Mouse (Mus musculus) right cerebral cortex, postnatal 10 days (tissue): ENCODE results near the gene Ptpn11.
A peak's percentile ranks its signal among the peaks of the same experiment; 100 is the strongest.

Experiments used
- DNase-seq, 2 experiments: peaks; one replicate each; pipeline ENCODE4 v3.0.0; 2021; ENCODE audit warnings: low spot score in 2 of 2

Gene Ptpn11

GRCm38 (mm10) chr5:121179077-121179857, 11.9 kb downstream of the Ptpn11 start:
- DNase-seq, result no peak

GRCm38 (mm10) chr5:121172835-121173234, 18.4 kb downstream of the Ptpn11 start:
- DNase-seq, result no peak

GRCm38 (mm10) chr5:121169588-121169987, 21.6 kb downstream of the Ptpn11 start:
- no peak for DNase-seq

GRCm38 (mm10) chr5:121166884-121167283, 24.3 kb downstream of the Ptpn11 start:
- DNase-seq, result no peak

- DNase-seq, result no peak
These were observed 28.3 kb downstream of the Ptpn11 start for GRCm38 (mm10) chr5:121162923-121163322.

- peak; percentile 50 to 54 for DNase-seq
These were observed 28.9 kb downstream of the Ptpn11 start for GRCm38 (mm10) chr5:121162285-121162684.

- no peak for DNase-seq
These were observed 32.2 kb downstream of the Ptpn11 start for GRCm38 (mm10) chr5:121158966-121159365.

- DNase-seq, result no peak
These were observed 33.7 kb downstream of the Ptpn11 start for GRCm38 (mm10) chr5:121157489-121157888.

GRCm38 (mm10) chr5:121157017-121157416, 34.2 kb downstream of the Ptpn11 start:
- DNase-seq, result no peak

- DNase-seq, result no peak
These were observed 35.1 kb downstream of the Ptpn11 start for GRCm38 (mm10) chr5:121156121-121156520.

GRCm38 (mm10) chr5:121150684-121151083, 40.5 kb downstream of the Ptpn11 start:
- DNase-seq, result no peak

GRCm38 (mm10) chr5:121149246-121149645, 42.0 kb downstream of the Ptpn11 start:
- no peak for DNase-seq

GRCm38 (mm10) chr5:121146275-121146674, 44.9 kb downstream of the Ptpn11 start:
- no peak for DNase-seq

GRCm38 (mm10) chr5:121145609-121146008, 45.6 kb downstream of the Ptpn11 start:
- no peak for DNase-seq

GRCm38 (mm10) chr5:121144441-121145238, 46.6 kb downstream of the Ptpn11 start:
- no peak for DNase-seq

GRCm38 (mm10) chr5:121142431-121143119, 48.6 kb downstream of the Ptpn11 start:
- no peak for DNase-seq

GRCm38 (mm10) chr5:121140276-121140675, 50.9 kb downstream of the Ptpn11 start:
- DNase-seq, result no peak

GRCm38 (mm10) chr5:121137125-121137524, 54.1 kb downstream of the Ptpn11 start:
- no peak for DNase-seq

GRCm38 (mm10) chr5:121131801-121132200, 59.4 kb downstream of the Ptpn11 start:
- DNase-seq, result no peak

GRCm38 (mm10) chr5:121129254-121129653, 61.9 kb downstream of the Ptpn11 start:
- DNase-seq, result no peak

- DNase-seq, result peak in 1 of 2 experiments; percentile 41
These were observed 65.1 kb downstream of the Ptpn11 start for GRCm38 (mm10) chr5:121126051-121126450.

- DNase-seq, result peak; percentile 59 to 76
These were observed 65.6 kb downstream of the Ptpn11 start for GRCm38 (mm10) chr5:121125563-121125962.
